Mouse (Mus musculus) thymus, postnatal 36 days (tissue): ENCODE results near the gene Krtap16-3.

Experiments
- DNase-seq, 2 experiments: peaks; one replicate each; pipeline ENCODE4 v3.0.0; 2022; ENCODE audit warnings: mixed read lengths in 2 of 2

Gene Krtap16-3

GRCm38 (mm10) chr16:88962773-88963172 is at the start of gene Krtap16-3:
Gene Krtap16-3 (minus strand): TSS chr16:88962873.
- DNase-seq: no peak

- no peak for DNase-seq
These were observed 48.0 kb upstream of the Krtap16-3 start, which contains the start of gene Krtap22-2 for GRCm38 (mm10) chr16:89010659-89011058. Gene Krtap22-2 (minus strand): TSS chr16:89010759.

- DNase-seq: no peak
These were observed 21.6 kb downstream of the Krtap16-3 start for GRCm38 (mm10) chr16:88941106-88941505.

- no peak for DNase-seq
These were observed 24.4 kb downstream of the Krtap16-3 start for GRCm38 (mm10) chr16:88938252-88938651.

- no peak for DNase-seq
These were observed 30.5 kb downstream of the Krtap16-3 start, which contains the start of gene Krtap19-9b for GRCm38 (mm10) chr16:88932165-88932564. Gene Krtap19-9b (minus strand): TSS chr16:88932265.
